8 mouse cellular contexts compared by ENCODE assay signal in the genomic region with DNA sequence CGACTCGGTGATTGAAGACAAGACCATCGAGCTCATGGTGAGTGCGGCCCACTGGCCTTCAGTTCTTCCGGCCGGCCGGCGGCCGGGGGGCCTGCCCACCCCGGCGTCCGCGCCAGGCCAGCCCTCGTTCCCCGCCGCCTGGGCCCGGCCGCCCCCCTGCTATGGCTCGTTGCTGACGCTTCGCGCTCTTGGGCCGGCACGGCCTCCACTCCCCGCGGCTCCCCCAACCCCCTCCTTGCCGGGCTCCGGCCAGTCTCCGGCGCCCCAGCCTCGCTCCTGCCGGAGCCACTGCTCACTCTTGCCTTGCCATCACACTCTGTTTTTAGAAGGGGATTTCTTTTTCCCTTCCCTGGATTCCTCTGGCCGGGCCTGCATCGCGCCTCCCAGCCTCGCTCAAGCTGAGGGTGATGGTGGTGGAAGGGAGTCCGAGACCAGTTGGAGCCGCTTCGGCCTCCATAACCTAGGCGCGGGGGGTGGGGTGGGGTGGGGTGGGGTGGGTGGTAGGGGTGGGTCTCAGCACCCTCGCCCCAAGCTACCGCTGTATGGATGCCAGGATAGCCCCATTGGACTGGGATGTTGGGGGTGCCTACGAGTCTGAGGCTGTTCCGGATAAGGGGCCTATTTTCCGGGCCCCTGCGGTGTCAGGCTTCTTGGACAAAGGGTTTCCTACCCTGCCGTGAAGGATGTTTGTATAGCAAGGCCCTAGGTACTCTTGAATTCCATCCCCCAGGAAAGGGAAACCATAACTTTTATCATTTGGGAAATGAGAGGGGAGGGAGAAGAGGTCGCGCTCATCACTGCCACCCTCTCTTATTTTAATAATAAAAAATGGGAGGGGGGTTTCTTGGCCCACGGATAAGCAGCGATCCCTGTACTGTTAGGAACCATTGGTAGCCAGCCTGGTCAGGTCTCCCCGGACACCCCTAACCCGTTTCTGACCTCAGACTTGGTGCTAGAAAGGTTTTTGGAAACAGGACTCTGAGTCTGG. TPM values are rescaled to one million over a fixed set of nuclear protein-coding genes. Genes with fewer than 3 reads are reported as not detected.
DNase-seq lines count a peak whose midpoint lies in the region; ATAC-seq and TF ChIP-seq lines count a peak whose summit lies in the region.

No protein-coding gene starts in this region.

- TF ChIP-seq CTCF in kidney, adult 2 months (conservative IDR thresholded peaks at IDR 0.05; ENCODE audit: insufficient read depth, insufficient read length, low read depth, low read length): no peak
- TF ChIP-seq CTCF in ES-Bruce4 (IDR thresholded peaks at IDR 0.05; ENCODE audit: low read depth, low read length): no peak

- H3K4me1 ChIP-seq in kidney, adult 2 months (ENCODE audit: control insufficient read depth, insufficient read depth, low read length): peaks cover 17% of the 10 kb centered on the region
- no peaks in the 10 kb centered on the region for H3K4me1 ChIP-seq in ES-Bruce4 (ENCODE audit: control insufficient read depth, insufficient read depth, low read length)
- H3K4me1 ChIP-seq in limb, embryonic 13.5 days: peaks cover 38% of the 10 kb centered on the region
- H3K4me1 ChIP-seq in midbrain, embryonic 16.5 days (ENCODE audit: control insufficient read depth, insufficient read depth, low read length): peaks cover 18% of the 10 kb centered on the region

- H3K4me2 ChIP-seq in limb, embryonic 13.5 days (replicated peaks): peak overlapping the region; percentile 84
- peak overlapping the region; percentile 59 for H3K4me2 ChIP-seq in midbrain, embryonic 16.5 days (ENCODE audit: low read length)

- WGBS in kidney, adult 2 months: under 1% methylated on average over 49 of the region's 54 CpGs
- WGBS in limb, embryonic 13.5 days: 0% methylated on average over 49 of the region's 54 CpGs
- under 1% methylated on average over 44 of the region's 54 CpGs for WGBS in midbrain, embryonic 16.5 days

- no peaks in the 10 kb centered on the region for H3K36me3 ChIP-seq in kidney, adult 2 months (ENCODE audit: control insufficient read depth, insufficient read depth, low read length)
- H3K36me3 ChIP-seq in ES-Bruce4 (ENCODE audit: control insufficient read depth, insufficient read depth, low read length, poor library complexity, severe bottlenecking): no peaks in the 10 kb centered on the region
- no peaks in the 10 kb centered on the region for H3K36me3 ChIP-seq in limb, embryonic 13.5 days
- H3K36me3 ChIP-seq in midbrain, embryonic 16.5 days (ENCODE audit: control insufficient read depth, insufficient read depth, low read length): no peaks in the 10 kb centered on the region

- H3K9ac ChIP-seq in ES-Bruce4 (ENCODE audit: low read depth, poor library complexity, severe bottlenecking): peak overlapping the region; percentile 96
- H3K9ac ChIP-seq in limb, embryonic 13.5 days: peak overlapping the region; percentile 98
- peak overlapping the region; percentile 94 for H3K9ac ChIP-seq in midbrain, embryonic 16.5 days (ENCODE audit: low read depth, low read length)

- peak; percentile 49 for ATAC-seq in limb, embryonic 13.5 days (ENCODE audit: low FRiP score, low read depth)
- ATAC-seq in midbrain, embryonic 16.5 days: peak; percentile 19
- ATAC-seq in activated CD4-positive, CD25-positive, alpha-beta regulatory T cell, adult 4 months: no peak

- peak overlapping the region; percentile 94 for H3K27ac ChIP-seq in kidney, adult 2 months (ENCODE audit: insufficient read depth, low read depth, low read length)
- peak overlapping the region; percentile 49 for H3K27ac ChIP-seq in ES-Bruce4 (ENCODE audit: insufficient read depth, low read length)
- H3K27ac ChIP-seq in limb, embryonic 13.5 days: peak overlapping the region; percentile 97
- H3K27ac ChIP-seq in midbrain, embryonic 16.5 days (ENCODE audit: low read length): peak overlapping the region; percentile 99

- peak overlapping the region; percentile 79 for H3K4me3 ChIP-seq in kidney, adult 2 months (ENCODE audit: insufficient read depth, low read depth, low read length)
- peak overlapping the region; percentile 95 for H3K4me3 ChIP-seq in ES-Bruce4 (ENCODE audit: low read depth, low read length)
- H3K4me3 ChIP-seq in limb, embryonic 13.5 days: peak overlapping the region; percentile 91
- peak overlapping the region; percentile 71 for H3K4me3 ChIP-seq in midbrain, embryonic 16.5 days (ENCODE audit: low read depth, low read length)

- TF ChIP-seq EP300 in ES-Bruce4 (IDR thresholded peaks at IDR 0.05; ENCODE audit: insufficient read depth, low read depth, low read length): no peak

- no peak for DNase-seq in kidney, adult 2 months
- DNase-seq in kidney, adult 18-20 months: no peak
- peak; percentile 77 for DNase-seq in cerebellum, adult 11-12 months
- peak; percentile 79 for DNase-seq in gastrocnemius, postnatal 10 days

- no peaks in the 10 kb centered on the region for H3K27me3 ChIP-seq in kidney, adult 2 months (replicated peaks; ENCODE audit: control insufficient read depth, insufficient read depth, low read length)
- no peaks in the 10 kb centered on the region for H3K27me3 ChIP-seq in ES-Bruce4 (ENCODE audit: control insufficient read depth, insufficient read depth, low read length, poor library complexity, severe bottlenecking)
- no peaks in the 10 kb centered on the region for H3K27me3 ChIP-seq in limb, embryonic 13.5 days
- no peaks in the 10 kb centered on the region for H3K27me3 ChIP-seq in midbrain, embryonic 16.5 days (ENCODE audit: control insufficient read depth, insufficient read depth, low read depth, low read length)

- TF ChIP-seq POLR2A in kidney, adult 2 months (IDR thresholded peaks at IDR 0.05; ENCODE audit: low read depth, low read length): no peak
- TF ChIP-seq POLR2A in ES-Bruce4 (IDR thresholded peaks at IDR 0.05; ENCODE audit: insufficient read depth, low read length): no peak

- 0 out of 2 replicates have a peak, but pooled peaks cover 3% of the 10 kb centered on the region for H3K9me3 ChIP-seq in ES-Bruce4 (replicated peaks; ENCODE audit: control insufficient read depth, insufficient read depth, low read length, poor library complexity, severe bottlenecking)
- no peaks in the 10 kb centered on the region for H3K9me3 ChIP-seq in limb, embryonic 13.5 days
- no peaks in the 10 kb centered on the region for H3K9me3 ChIP-seq in midbrain, embryonic 16.5 days (replicated peaks; ENCODE audit: control insufficient read depth, low read length, poor library complexity, severe bottlenecking)

RNA-seq across cellular contexts. Expression of a gene that starts 0.7 kb away (rescaled TPM):
- polyA plus RNA-seq in kidney, adult 2 months (2012; rRNA removed): 62.2 and 63.7 TPM in 2 replicates
- 59.6 and 65.0 TPM in 2 replicates for polyA plus RNA-seq in ES-Bruce4 (2011; ENCODE audit: insufficient read depth, insufficient read length, low read depth, missing spikeins)
- total RNA-seq in gastrocnemius, postnatal 10 days (2021): 10 to 100 TPM; 51.7 to 56.8 TPM
- 80.4 and 85.4 TPM in 2 replicates for polyA plus RNA-seq in limb, embryonic 13.5 days (2015; fragmentation: Nextera tagmentation; extraction: Ambion mirVana)
- polyA plus RNA-seq in midbrain, embryonic 16.5 days (2015; fragmentation: Nextera tagmentation; extraction: Ambion mirVana): 119 and 125 TPM in 2 replicates
- 10 to 100 TPM; 21.3 TPM for polyA plus RNA-seq in activated CD4-positive, CD25-positive, alpha-beta regulatory T cell, adult 4 months (2017; shearing (Covaris generic))

Comparison
In these comparisons a context has a peak if more than half of its experiments do, and no peak if none do; other contexts are left out.
1. DNase-seq: peak in cerebellum, adult 11-12 months (single experiment) and gastrocnemius, postnatal 10 days (single experiment); none in kidney, adult 2 months (single experiment) and kidney, adult 18-20 months (single experiment).
2. H3K27ac ChIP-seq: peak in every context shown above with its lines; median percentile 99 in midbrain, embryonic 16.5 days; 97 in limb, embryonic 13.5 days; 94 in kidney, adult 2 months; 49 in ES-Bruce4.
3. Peak in every context shown above with its lines, with median percentiles within 50 percentile points of each other: H3K4me3 ChIP-seq and H3K9ac ChIP-seq.